Mouse (Mus musculus) mesoderm, embryonic 11.5 days (tissue): ENCODE data around the gene Nkx2-5.

Experiments
- DNase-seq: peaks from one replicate; pipeline ENCODE4 v3.0.0-alpha.2; 2012; ENCODE audit warnings: low read depth, low spot score

Nkx2-5 gene

GRCm38 (mm10) chr17:26850358-26851135 is 5.7 kb upstream of the Nkx2-5 start:
- no peak for DNase-seq

GRCm38 (mm10) chr17:26849746-26850357 is 5.0 kb upstream of the Nkx2-5 start:
- DNase-seq, result no peak

- DNase-seq, result no peak
Observed at GRCm38 (mm10) chr17:26849106-26849745, 4.4 kb upstream of the Nkx2-5 start.

GRCm38 (mm10) chr17:26848236-26848635 is 3.4 kb upstream of the Nkx2-5 start:
- no peak for DNase-seq

GRCm38 (mm10) chr17:26847801-26848200 is 3.0 kb upstream of the Nkx2-5 start:
- no peak for DNase-seq

- DNase-seq, result no peak
Observed at GRCm38 (mm10) chr17:26846411-26846810, 1.6 kb upstream of the Nkx2-5 start.

GRCm38 (mm10) chr17:26845149-26846050 is 591 bp upstream of the Nkx2-5 start:
- no peak for DNase-seq

GRCm38 (mm10) chr17:26844371-26844851 is 398 bp downstream of the Nkx2-5 start:
- DNase-seq, result no peak

- DNase-seq, result no peak
Observed at GRCm38 (mm10) chr17:26843696-26844236, 1.0 kb downstream of the Nkx2-5 start.

GRCm38 (mm10) chr17:26843229-26843567 is 1.6 kb downstream of the Nkx2-5 start:
- no peak for DNase-seq

- DNase-seq, result no peak
Observed at GRCm38 (mm10) chr17:26842431-26843228, 2.2 kb downstream of the Nkx2-5 start.

GRCm38 (mm10) chr17:26841981-26842380 is 2.8 kb downstream of the Nkx2-5 start:
- DNase-seq, result no peak

GRCm38 (mm10) chr17:26840922-26841731 is 3.7 kb downstream of the Nkx2-5 start:
- no peak for DNase-seq

GRCm38 (mm10) chr17:26840439-26840780 is 4.4 kb downstream of the Nkx2-5 start:
- DNase-seq, result no peak

- no peak for DNase-seq
Observed at GRCm38 (mm10) chr17:26839718-26840438, 4.9 kb downstream of the Nkx2-5 start.

GRCm38 (mm10) chr17:26838911-26839717 is 5.7 kb downstream of the Nkx2-5 start:
- DNase-seq, result no peak

- DNase-seq, result no peak
Observed at GRCm38 (mm10) chr17:26838191-26838910, 6.5 kb downstream of the Nkx2-5 start.

GRCm38 (mm10) chr17:26837546-26837985 is 7.2 kb downstream of the Nkx2-5 start:
- DNase-seq, result no peak
